Mouse (Mus musculus): ENCODE measurements around the gene Stx5a.

DNA sequence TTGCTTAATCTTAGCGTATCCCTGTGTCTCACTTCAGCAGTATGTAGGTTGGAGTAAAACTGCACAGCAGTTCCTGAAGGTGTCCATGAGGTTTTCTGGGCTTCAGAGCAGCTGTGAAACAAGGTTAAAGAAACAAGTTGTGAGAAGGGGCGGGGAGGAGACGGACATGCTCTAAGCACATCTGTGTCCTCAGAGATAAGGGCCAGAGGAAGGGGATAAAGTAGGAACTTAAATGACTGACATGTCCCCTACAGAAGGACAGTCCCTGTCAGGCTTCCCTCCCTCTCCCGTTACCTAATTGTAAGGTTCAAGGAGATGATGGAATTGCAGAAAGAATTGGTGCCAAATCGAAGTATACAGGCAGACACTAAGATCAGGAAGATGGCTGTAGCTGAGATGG lies 31.8 kb downstream of the Stx5a start:
- TF ChIP-seq CTCF (IDR thresholded peaks at IDR 0.05; ENCODE audit: extremely low read depth, insufficient read length, insufficient replicate concordance, low read depth, low read length) (no peak), POLR2A (IDR thresholded peaks at IDR 0.05; ENCODE audit: low read depth, low read length) (no peak)

All from small intestine, adult 2 months (tissue).